Mouse (Mus musculus): ENCODE measurements around the gene Lrch2.
"Not testable (repeated sequence)": the region's sequence is repeated elsewhere in the genome, so short reads cannot be mapped to it uniquely, and the experiment has no call there.

Gene Lrch2

DNA sequence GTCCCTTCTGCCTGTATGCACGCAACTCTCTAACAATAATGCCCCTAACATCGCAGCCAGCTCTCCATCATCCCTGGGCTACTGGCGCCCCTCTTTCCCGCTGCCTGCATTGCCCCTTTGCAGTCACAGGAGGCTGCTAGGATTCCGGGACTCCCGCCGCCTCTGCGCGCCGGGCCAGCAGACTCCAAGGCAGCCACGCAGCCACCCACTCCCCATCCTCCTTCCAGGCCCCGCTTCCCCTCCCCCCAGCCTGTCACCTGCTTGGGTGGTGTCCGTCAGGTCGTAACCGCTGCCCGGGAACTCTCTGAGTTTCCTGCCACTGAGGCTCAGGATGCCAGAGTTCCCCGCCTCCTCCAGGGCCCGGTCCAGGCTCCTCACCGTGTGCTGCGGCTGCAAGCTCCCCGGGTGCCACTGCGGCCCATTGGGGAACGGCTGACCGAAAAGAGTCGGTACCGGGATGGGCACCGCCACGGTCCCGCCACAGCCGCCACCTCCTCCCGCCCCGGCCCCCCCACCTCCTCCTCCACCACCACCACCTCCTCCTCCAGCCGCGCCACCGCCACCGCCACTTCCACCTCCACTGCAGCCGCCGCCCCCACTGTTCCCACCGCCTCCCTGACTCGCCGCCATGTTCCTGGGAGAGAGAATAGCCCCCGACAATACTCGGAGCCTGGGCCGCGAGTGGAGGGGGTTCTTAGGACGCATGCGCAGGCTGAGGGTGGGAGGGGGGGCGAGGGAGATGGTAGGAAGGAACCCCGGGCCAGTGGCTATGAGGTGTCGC is at the start of gene Lrch2:
TSS of gene Lrch2 (minus strand) at position 661 of the 781 bp plus-strand sequence.
- no peak for DNase-seq (ENCODE audit: low spot score in 2 of 2)

DNA sequence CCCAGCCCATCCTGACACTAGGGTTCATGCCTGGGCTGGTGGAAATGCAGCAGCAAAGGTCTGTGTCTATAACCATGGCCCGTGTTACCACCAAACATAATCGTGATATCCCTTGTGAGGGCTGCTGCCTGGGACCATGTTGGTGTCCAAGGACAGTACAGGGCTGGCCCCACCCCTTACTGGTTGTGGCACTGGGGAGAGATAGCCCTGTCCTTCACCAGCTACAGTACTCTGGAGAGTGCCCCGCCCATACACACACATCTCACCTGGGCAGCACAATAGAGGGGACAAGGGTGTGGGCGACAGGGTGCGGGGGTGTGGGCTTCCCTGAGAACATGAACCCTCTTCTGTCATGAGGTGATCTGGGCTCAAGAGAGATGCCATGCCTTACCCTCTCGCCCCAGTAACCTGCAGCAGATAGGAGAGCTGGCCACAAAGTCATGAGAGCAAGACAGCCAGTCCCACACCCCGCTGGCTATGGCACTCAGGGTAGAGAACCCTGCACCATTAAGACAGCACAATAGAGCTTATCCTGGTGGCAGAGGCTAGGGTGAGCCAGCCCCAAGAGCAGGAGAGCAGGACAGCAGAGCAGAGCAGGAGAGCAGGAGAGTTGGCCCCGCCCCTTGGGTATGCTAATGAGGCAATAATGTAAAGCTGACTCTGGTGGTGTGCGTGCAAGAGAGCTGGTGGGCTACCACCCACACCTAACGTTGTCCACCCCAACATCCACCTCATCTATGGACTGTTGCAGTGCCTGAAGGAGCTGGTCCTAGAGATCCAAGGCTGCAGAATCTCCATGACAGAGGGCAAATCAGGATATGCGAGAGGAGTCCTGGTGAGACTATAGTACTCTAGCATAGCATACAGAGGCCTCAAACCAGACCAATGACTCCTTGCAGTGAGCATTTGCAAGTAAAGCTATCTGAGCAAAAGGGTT is 12.7 kb downstream of the Lrch2 start:
- no peak for DNase-seq (ENCODE audit: low spot score in 2 of 2)

DNA sequence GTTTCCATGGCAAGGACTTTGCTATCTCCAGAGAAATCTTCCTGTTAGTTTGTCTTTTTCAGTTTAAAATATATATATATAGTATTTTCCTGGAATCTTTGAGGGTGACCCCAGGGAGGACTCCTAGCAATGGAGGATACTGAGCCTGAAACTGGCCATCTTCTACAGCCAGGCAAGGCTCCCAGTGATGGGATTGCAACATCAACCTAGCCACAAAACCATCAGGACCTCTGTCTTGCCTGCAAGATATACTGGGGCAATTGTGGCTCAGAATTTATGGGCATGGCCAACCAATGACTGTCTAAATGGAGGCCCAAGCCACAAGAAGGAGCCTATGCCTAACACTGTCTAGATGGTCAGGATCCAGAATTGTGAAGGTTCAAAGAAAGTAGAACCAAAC is 15.5 kb downstream of the Lrch2 start:
- DNase-seq (ENCODE audit: low spot score in 2 of 2) = no peak

DNA sequence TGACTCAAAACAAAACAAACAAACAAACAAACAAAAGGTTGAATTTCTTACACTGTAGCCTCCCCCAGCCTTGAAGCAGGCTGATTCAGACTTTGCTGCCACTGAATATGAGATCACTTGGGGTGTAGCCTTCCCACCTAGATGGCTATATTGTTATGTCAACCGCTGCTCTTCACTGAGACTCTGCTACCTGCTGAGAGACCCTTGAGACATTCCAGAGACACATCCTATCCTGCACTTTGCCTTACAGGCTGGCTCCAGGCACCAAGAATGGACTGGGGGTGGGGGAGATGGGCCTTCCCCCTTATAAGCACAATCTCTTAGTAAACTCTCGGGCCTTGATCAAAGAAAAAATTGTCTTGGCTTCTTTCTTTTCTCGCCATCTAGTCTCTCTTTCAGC is 16.8 kb downstream of the Lrch2 start:
- not testable (repeated sequence) for DNase-seq (ENCODE audit: low spot score in 2 of 2)

GRCm38 (mm10) chrX:147535616-147536015 is 18.3 kb downstream of the Lrch2 start:
- DNase-seq (ENCODE audit: low spot score in 2 of 2) = no peak

GRCm38 (mm10) chrX:147531675-147532074 is 22.2 kb downstream of the Lrch2 start:
- no peak for DNase-seq (ENCODE audit: low spot score in 2 of 2)

GRCm38 (mm10) chrX:147527646-147528172 is 26.2 kb downstream of the Lrch2 start:
- no peak for DNase-seq (ENCODE audit: low spot score in 2 of 2)

GRCm38 (mm10) chrX:147489551-147489950 is 64.3 kb downstream of the Lrch2 start:
- no peak for DNase-seq (ENCODE audit: low spot score in 2 of 2)

DNA sequence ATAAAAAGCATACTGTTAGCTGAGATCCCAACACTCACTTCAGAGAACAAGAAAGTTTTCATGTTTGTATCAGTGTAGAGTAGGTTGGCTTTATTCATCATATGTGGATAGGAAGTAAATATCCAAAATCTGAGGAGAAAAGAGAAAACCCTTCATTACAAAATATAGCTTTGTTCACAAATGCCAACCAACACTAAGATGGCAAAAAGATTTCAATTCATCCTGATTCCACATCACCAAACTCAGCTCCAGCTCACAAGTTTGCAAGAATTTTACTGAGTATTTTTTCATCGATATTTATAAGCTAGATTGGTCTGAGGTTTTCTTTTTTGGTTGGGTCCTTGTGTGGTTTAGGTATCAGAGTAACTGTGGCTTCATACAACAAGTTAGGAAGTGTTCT is 100.3 kb downstream of the Lrch2 start, which contains the start of gene Vmn1r239-ps:
TSS of gene Vmn1r239-ps (minus strand) at position 101 of the 400 bp plus-strand sequence.
- not testable (repeated sequence) for DNase-seq (ENCODE audit: low spot score in 2 of 2)

DNA sequence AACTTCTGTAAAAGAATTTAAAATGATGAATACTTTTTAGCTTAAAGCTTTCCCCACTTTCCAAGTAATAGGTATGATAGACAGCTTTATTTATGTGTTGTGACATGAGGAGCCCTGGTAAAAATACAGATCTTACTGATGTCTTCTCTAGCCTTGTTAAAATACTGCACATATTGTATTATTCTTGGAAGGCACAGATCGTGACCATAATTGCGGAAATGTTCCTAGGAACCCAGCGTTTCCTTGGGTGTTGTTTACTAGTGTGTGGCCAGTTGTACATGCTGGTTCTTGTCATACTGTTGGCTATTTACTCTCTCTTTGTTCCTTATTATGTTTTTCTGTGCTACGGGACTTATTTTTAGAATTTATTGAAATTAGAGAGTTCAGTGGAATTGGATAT is 110.5 kb downstream of the Lrch2 start:
- no peak for DNase-seq (ENCODE audit: low spot score in 2 of 2)

DNA sequence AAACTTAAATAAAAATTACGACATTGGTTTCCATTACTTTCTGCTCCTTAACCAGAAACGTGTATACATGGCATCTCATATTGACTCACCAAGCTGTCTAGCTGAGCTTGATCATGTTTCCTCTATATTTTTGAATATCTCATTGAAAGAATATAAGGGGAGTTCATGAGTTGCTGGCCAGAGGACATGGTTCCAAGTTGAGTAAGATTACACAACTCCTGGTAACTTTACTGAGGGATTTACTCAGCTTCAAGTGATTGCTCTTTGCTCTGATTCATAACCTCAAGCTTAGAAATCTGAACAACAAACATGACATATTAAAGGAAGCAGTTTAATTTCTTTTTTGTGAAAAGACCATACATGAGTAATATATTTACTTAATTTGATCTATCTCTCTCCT is 118.5 kb downstream of the Lrch2 start:
- no peak for DNase-seq (ENCODE audit: low spot score in 2 of 2)

- no peak for DNase-seq (ENCODE audit: low spot score in 2 of 2)
Observed at GRCm38 (mm10) chrX:147429753-147430152, 124.1 kb downstream of the Lrch2 start.

DNA sequence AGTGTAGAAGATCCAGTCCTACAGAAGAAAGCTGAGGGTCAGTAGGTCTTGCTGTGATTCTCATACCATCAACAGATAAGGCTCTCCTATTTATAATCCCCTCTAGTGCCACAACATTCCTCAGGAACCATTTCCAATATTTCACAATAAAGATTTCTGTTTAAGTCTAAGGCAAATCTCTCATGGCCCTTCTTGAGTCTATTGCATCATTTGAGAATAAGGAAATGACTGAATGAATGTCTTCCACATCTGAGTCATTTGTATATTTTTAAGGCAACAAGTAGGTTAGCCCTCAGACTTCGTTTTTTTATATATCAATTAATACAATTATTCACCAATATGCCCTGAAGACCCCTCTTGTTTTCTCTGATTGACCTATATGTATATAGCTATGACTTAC is 124.8 kb downstream of the Lrch2 start, which contains the start of gene Il13ra2:
TSS of gene Il13ra2 (minus strand) at position 64 of the 400 bp plus-strand sequence.
- DNase-seq (ENCODE audit: low spot score in 2 of 2) = no peak

Data from spleen, postnatal 36 days (tissue).